Mouse (Mus musculus): Measurements from ENCODE around the gene BC004004. TPM values are rescaled to one million over a fixed set of nuclear protein-coding genes. Genes with fewer than 3 reads are reported as not detected.

Gene BC004004
- polyA plus RNA-seq, 1 experiment from 2014 or later = 54.2 TPM

DNA sequence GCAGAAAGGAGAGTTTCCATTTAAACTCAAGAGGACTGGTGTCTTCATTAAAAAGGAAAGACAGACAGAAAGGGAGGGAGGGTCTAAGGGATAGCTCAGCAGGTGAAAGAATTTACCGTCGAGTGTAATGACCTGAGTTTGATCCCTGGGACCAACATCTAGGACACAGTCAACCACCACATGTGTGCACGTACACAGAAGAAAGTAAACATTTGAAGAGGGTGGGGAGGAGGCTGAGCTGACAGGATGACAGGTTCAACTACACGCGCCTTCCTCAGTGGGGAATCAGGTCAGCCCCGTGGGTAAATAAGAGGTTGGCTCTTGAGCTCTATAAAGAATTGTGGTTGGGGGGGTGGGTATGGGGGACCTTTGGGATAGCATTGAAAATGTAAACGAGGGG lies 4.6 kb downstream of the BC004004 start:
- Histone ChIP-seq H3K27me3 (no peaks in the 10 kb centered on the region), H3K4me2 (no peak overlapping the region), H3K27ac (no peak overlapping the region), H3K4me3 (replicated peaks) (no peak overlapping the region), H3K9ac (no peak overlapping the region), H3K9me3 (replicated peaks) (no peaks in the 10 kb centered on the region), H3K4me1 (replicated peaks) (peaks cover 35% of the 10 kb centered on the region), H3K36me3 (no peaks in the 10 kb centered on the region)
- DNase-seq (no peak), ATAC-seq (ENCODE audit: low read depth) (no peak)
- 79% methylated on average over 7 of the region's 7 CpGs for WGBS (ENCODE audit: insufficient replicate concordance)

DNA sequence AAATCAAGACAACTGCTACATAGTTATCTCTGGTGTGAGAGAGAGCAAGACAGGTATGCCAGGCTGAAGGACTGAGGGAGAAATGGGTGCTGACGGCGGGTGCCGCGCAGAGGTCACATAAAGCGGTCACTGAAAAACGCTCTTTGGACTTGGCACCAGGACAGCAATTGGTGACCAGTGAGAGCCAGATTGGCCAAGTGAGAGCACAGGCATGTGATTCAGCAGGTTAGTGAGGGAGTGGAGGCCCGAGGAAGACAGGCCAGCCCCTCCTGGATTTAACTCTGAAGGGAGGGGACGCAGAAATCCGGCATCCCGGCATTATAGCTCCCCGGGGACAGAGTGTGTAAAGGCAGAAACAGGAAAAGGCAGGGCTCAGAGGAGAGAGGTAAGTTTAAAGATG lies 5.3 kb downstream of the BC004004 start:
- DNase-seq (no peak), ATAC-seq (ENCODE audit: low read depth) (0 out of 2 replicates have a peak, but pooled peaks have one; percentile 25)
- Histone ChIP-seq H3K9ac (0 out of 2 replicates have a peak overlapping the region, but pooled peaks have one; percentile 13), H3K4me1 (replicated peaks) (peaks cover 32% of the 10 kb centered on the region), H3K4me3 (replicated peaks) (no peak overlapping the region), H3K36me3 (no peaks in the 10 kb centered on the region), H3K27ac (peak overlapping the region; percentile 67), H3K27me3 (no peaks in the 10 kb centered on the region), H3K9me3 (replicated peaks) (no peaks in the 10 kb centered on the region), H3K4me2 (no peak overlapping the region)
- 73% methylated on average over 11 of the region's 11 CpGs for WGBS (ENCODE audit: insufficient replicate concordance)

DNA sequence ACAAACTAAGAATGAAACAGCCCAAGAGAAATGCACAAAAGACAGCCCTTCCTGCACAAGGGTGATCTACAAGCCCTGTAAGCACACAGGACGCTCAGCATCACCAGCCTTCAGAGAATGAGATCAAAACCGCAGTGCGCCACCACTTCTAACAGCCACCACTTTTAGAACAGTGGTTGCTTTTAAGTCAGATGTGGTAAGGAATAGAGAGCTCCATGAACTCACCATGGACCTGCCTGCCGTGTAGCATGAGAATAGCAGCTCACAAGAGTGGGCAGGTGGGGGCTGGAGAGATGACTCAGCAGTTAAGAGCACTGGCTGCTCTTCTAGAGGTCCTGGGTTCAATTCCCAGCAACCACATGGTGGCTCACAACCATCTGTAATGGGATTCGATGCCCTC lies 11.8 kb downstream of the BC004004 start:
- Histone ChIP-seq H3K4me3 (replicated peaks) (no peak overlapping the region), H3K4me1 (replicated peaks) (no peaks in the 10 kb centered on the region), H3K36me3 (peaks cover 36% of the 10 kb centered on the region), H3K27me3 (no peaks in the 10 kb centered on the region), H3K9ac (no peak overlapping the region), H3K9me3 (replicated peaks) (no peaks in the 10 kb centered on the region), H3K27ac (no peak overlapping the region), H3K4me2 (no peak overlapping the region)
- WGBS (ENCODE audit: insufficient replicate concordance) = 82% methylated on average over 5 of the region's 5 CpGs
- no peak for DNase-seq
- no peak for ATAC-seq (ENCODE audit: low read depth)

DNA sequence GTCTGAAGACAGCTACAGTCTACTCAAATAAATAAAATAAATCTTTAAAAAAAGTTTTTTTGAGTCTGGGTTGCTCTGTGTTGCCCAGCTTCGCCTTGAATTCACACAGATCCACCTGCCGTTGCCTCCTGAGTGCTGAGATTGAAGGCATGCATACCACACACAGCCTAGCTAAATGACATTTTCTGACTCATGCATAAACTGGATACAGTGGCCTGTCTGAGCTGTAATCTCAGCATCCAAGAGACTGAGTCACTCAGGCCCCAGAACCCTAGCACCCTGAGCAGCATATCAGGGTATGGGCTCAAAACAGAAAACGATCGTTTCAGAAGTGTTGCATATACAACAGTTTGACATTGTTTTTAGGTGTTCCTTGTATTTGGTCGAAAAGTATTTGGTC lies 13.0 kb downstream of the BC004004 start:
- Histone ChIP-seq H3K9ac (no peak overlapping the region), H3K4me3 (replicated peaks) (no peak overlapping the region), H3K36me3 (peaks cover 45% of the 10 kb centered on the region), H3K27ac (no peak overlapping the region), H3K9me3 (replicated peaks) (no peaks in the 10 kb centered on the region; the same call in 1 of the 2 replicates), H3K27me3 (no peaks in the 10 kb centered on the region), H3K4me2 (no peak overlapping the region), H3K4me1 (replicated peaks) (no peaks in the 10 kb centered on the region)
- DNase-seq (no peak), ATAC-seq (ENCODE audit: low read depth) (no peak)
- 80% methylated on average over 5 of the region's 5 CpGs for WGBS (ENCODE audit: insufficient replicate concordance)

DNA sequence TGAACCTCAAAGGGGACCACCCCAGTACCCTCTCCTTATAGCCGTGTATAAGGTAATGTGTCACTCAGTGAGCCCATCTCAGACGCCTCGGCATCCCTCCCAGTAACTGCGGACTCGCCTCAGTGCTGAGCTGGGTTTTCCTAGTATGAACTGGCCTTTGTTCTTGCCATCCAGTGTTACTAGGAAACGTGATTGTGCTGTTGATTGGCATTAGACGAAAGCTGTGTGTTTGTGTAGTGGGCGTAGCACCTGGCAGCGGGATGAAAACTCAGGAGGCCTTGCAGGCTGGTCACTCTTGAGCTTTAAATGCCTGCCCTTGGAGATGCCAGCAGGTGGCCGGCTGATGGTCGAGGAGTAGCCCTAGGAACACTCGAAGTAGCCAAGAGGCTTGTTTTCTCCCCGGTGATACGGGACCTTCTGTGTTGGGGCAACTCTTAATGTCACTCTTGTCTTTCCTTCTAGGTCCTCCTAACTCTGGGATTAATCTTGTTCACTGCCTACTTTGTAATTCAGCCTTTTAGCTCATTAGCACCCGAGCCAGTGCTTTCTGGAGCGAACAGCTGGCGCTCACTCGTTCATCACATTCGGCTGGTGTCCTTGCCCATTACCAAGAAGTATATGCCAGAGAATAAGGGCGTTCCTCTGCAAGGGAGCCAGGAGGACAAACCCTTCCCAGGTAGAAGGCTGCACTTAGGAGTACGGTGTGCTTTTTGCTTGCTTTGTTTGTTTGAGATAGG lies 13.8 kb downstream of the BC004004 start:
- Histone ChIP-seq H3K9ac (no peak overlapping the region), H3K36me3 (peaks cover 52% of the 10 kb centered on the region), H3K4me2 (no peak overlapping the region), H3K4me3 (replicated peaks) (no peak overlapping the region), H3K27ac (no peak overlapping the region), H3K27me3 (no peaks in the 10 kb centered on the region), H3K9me3 (replicated peaks) (no peaks in the 10 kb centered on the region; the same call in 1 of the 2 replicates), H3K4me1 (replicated peaks) (no peaks in the 10 kb centered on the region)
- no peak for ATAC-seq (ENCODE audit: low read depth)
- WGBS (ENCODE audit: insufficient replicate concordance) = 85% methylated on average over 21 of the region's 21 CpGs
- DNase-seq = no peak

DNA sequence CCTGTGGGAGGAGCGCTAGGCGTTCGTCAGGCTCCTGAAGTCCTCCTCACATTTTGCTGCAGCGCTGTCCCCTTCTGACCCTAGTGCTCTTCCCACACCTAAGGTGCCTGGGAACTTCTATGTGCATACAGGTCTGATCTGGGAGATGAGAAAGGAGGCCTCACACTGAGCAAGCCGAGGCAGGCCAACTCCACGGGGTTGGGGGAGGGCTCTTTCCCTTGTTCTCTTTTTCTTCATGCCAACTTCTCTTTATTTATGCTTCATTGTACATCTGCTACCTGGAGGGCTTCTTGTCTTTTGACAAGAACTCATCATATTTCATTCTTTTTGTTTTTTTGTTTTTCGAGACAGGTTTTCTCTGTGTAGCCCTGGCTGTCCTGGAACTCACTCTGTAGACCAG lies 23.2 kb downstream of the BC004004 start:
- DNase-seq (no peak), ATAC-seq (ENCODE audit: low read depth) (no peak)
- H3K27ac ChIP-seq = no peak overlapping the region
- no peaks in the 10 kb centered on the region for H3K9me3 ChIP-seq (replicated peaks)
- no peak overlapping the region for H3K4me2 ChIP-seq
- no peak overlapping the region for H3K9ac ChIP-seq
- H3K27me3 ChIP-seq = no peaks in the 10 kb centered on the region
- peaks cover 28% of the 10 kb centered on the region for H3K36me3 ChIP-seq
- H3K4me1 ChIP-seq (replicated peaks) = peaks cover 9% of the 10 kb centered on the region; the same call in 1 of the 2 replicates
- 75% methylated on average over 7 of the region's 7 CpGs for WGBS (ENCODE audit: insufficient replicate concordance)
- no peak overlapping the region for H3K4me3 ChIP-seq (replicated peaks)

DNA sequence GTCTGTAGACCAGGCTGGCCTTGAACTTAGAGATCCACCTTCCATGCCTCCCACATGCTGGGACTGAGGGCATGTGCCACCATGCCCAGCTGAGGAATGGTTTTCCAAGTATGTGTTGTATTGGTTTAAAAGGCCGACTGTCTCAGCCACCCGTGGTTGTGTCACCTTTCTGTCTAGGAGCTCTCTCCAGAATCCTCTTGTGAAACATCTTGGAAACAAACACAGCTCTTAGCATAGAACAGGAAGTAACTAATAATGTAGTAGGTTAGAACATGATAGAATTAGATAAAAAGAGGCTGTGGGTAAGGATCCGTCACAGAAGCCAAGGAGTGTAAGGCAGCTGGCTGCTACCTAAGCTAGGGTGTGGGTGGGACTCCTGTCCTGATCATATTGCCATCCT lies 24.4 kb downstream of the BC004004 start:
- 61% methylated on average over 3 of the region's 3 CpGs for whole genome bisulfite sequencing (ENCODE audit: insufficient replicate concordance)
- no peak for DNase-seq
- Histone ChIP-seq H3K9ac (no peak overlapping the region), H3K27me3 (no peaks in the 10 kb centered on the region), H3K4me1 (replicated peaks) (peaks cover 9% of the 10 kb centered on the region; the same call in 1 of the 2 replicates), H3K36me3 (peaks cover 30% of the 10 kb centered on the region), H3K27ac (no peak overlapping the region), H3K4me3 (replicated peaks) (no peak overlapping the region), H3K9me3 (replicated peaks) (no peaks in the 10 kb centered on the region), H3K4me2 (no peak overlapping the region)
- no peak for ATAC-seq (ENCODE audit: low read depth)

DNA sequence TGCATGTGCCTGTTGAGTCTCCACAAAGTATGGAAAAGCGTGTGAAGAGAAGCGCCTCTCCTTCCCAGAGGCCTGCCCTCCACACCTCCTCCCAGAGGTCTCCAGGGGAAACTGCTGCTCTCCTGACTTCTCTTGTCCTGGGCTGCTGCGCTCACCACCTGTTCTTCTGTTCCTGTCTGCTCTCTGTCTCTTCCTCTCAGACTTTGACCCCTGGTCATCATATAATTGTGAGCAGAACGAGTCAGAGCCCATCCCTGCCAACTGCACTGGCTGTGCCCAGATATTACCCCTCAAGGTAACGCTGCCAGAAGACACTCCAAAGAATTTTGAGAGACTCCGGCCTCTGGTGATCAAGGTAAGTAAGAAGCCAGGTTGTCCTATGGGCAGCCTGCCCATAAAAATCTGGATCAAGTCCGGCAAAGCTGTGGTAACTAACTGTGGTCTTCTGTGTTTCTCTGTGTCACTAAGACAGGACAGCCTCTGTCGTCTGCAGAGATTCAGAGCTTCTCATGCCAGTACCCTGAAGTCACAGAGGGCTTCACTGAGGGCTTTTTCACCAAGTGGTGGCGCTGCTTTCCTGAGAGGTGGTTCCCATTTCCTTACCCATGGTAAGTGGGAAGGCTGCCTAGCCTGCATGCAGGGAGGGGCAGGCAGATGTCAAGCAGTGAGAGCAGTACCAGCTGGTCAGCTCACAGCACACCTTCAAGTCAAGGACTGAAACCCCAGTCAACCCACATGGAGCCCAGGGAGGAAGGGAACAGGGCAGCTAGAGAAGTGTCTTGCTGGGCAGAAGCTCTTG lies 25.4 kb downstream of the BC004004 start:
- H3K4me1 ChIP-seq (replicated peaks) = peaks cover 9% of the 10 kb centered on the region; the same call in 1 of the 2 replicates
- H3K27ac ChIP-seq = no peak overlapping the region
- H3K9me3 ChIP-seq (replicated peaks) = no peaks in the 10 kb centered on the region
- DNase-seq (no peak), ATAC-seq (ENCODE audit: low read depth) (no peak)
- 76% methylated on average over 9 of the region's 9 CpGs for WGBS (ENCODE audit: insufficient replicate concordance)
- no peak overlapping the region for H3K9ac ChIP-seq
- H3K4me3 ChIP-seq (replicated peaks) = no peak overlapping the region
- H3K4me2 ChIP-seq = no peak overlapping the region
- no peaks in the 10 kb centered on the region for H3K27me3 ChIP-seq
- peaks cover 38% of the 10 kb centered on the region for H3K36me3 ChIP-seq

DNA sequence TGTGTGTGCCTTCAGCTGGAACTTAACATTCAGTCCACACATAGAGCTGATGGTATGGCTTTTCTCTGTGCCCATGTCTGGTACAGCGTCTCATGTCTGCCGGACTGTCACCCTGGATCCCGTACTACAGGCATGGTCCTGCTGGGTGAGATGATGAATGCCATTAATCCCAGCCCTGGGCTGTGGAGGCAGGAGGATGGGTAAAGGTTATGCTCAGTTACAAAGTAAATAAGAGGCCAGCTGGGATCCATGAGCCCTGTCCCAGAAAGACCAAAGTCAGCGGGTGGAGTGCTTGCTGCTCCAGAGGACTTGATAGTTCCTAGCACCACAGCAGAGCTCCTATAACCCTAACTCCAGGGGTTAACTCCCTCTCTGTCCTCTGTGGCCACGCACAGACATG lies 27.2 kb downstream of the BC004004 start:
- H3K9ac ChIP-seq = no peak overlapping the region
- H3K27ac ChIP-seq = peak overlapping the region; percentile 34; the same call in 1 of the 2 replicates
- H3K27me3 ChIP-seq = no peaks in the 10 kb centered on the region
- H3K4me3 ChIP-seq (replicated peaks) = no peak overlapping the region
- DNase-seq (no peak), ATAC-seq (ENCODE audit: low read depth) (peak; percentile 58)
- H3K36me3 ChIP-seq = peaks cover 51% of the 10 kb centered on the region
- H3K4me1 ChIP-seq (replicated peaks) = peaks cover 9% of the 10 kb centered on the region; the same call in 1 of the 2 replicates
- no peaks in the 10 kb centered on the region for H3K9me3 ChIP-seq (replicated peaks)
- no peak overlapping the region for H3K4me2 ChIP-seq
- 77% methylated on average over 5 of the region's 5 CpGs for WGBS (ENCODE audit: insufficient replicate concordance)

DNA sequence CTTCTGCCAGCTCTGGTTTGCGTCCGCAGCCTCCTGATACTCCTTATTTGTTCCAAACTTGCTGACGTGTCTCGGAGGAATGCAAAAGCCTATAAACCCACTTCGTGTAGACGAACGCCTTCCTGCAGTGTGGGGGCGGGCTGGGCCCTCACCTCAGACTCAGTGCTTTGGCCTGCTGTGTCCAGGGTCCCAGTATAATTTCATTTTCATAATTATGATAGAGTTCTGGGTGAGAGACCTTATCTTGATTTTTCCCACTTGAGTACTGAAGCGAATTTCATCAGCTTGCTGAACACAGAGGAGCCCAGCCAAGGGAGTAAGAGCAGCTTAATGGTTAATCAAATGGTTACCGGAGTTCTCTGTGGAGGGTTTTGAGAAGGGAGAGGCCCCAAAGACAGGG lies 28.7 kb downstream of the BC004004 start:
- H3K9ac ChIP-seq = no peak overlapping the region
- peaks cover 55% of the 10 kb centered on the region for H3K36me3 ChIP-seq
- H3K27me3 ChIP-seq = no peaks in the 10 kb centered on the region
- peaks cover 9% of the 10 kb centered on the region; the same call in 1 of the 2 replicates for H3K4me1 ChIP-seq (replicated peaks)
- H3K9me3 ChIP-seq (replicated peaks) = no peaks in the 10 kb centered on the region
- no peak for DNase-seq
- no peak for ATAC-seq (ENCODE audit: low read depth)
- H3K4me2 ChIP-seq = no peak overlapping the region
- 83% methylated on average over 10 of the region's 10 CpGs for WGBS (ENCODE audit: insufficient replicate concordance)
- H3K4me3 ChIP-seq (replicated peaks) = no peak overlapping the region
- no peak overlapping the region for H3K27ac ChIP-seq

DNA sequence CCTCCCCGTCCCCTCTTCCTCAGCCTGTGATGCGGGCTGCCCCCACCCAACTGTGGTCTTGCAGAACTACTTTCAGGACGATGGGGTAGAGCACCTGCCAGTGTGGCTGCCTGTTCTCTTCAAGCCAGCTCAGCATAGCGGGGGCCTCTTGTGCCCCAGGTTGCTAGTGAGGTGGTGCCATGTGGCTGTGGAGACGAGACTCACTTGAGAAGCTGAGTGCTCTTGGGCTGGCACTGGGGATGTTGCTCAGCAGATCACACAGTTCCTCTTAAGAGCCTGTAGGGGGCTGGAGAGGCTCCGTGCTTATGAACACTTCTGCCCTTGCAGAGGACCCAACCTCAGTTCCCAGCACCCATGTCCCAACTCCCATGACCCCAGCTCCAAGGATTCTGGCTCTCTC lies 29.2 kb downstream of the BC004004 start:
- H3K9ac ChIP-seq = no peak overlapping the region
- no peak overlapping the region for H3K4me3 ChIP-seq (replicated peaks)
- peaks cover 55% of the 10 kb centered on the region for H3K36me3 ChIP-seq
- no peak for ATAC-seq (ENCODE audit: low read depth)
- no peaks in the 10 kb centered on the region for H3K9me3 ChIP-seq (replicated peaks)
- DNase-seq = no peak
- H3K27ac ChIP-seq = no peak overlapping the region
- WGBS (ENCODE audit: insufficient replicate concordance) = 71% methylated on average over 6 of the region's 6 CpGs
- no peaks in the 10 kb centered on the region for H3K27me3 ChIP-seq
- H3K4me2 ChIP-seq = no peak overlapping the region
- peaks cover 9% of the 10 kb centered on the region; the same call in 1 of the 2 replicates for H3K4me1 ChIP-seq (replicated peaks)
